Mouse (Mus musculus): Measurements from ENCODE around the gene Cercam. TPM values are rescaled to one million over a fixed set of nuclear protein-coding genes. Genes with fewer than 3 reads are reported as not detected.
A peak's percentile ranks its signal among the peaks of the same experiment; 100 is the strongest.

The Cercam gene
- polyA plus RNA-seq, 1 experiment from 2014 or later: 22.6 TPM

DNA sequence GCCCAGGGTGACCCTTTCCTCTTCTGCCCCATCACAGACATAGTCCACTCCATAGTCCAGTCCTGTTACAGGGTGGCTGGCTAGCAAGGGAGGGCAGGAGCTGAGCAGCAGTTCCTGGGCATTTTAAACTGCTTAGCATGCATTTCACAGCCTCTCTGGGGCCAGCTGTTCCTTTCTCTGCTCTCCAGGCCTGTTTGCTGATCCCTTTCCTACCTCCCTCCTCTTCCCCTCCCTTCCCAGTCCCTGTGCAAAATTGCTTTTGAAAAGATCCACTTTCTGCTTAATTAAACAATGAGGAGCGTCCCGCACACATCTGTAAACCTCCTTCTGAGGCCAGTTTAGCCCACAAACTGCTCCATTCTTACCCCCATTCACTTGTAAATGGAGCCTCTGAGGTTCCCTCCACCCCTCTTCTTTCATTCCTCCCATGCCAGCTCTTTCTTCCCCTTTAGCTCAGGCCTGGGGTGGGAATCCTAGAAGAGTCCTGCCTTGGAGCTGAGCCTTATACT is 33.5 kb upstream of the Cercam start:
- WGBS: 13% methylated on average over 2 of the region's 2 CpGs
- H3K9me3 ChIP-seq (ENCODE audit: control insufficient read depth, low read length): no peaks in the 10 kb centered on the region
- H3K4me1 ChIP-seq (ENCODE audit: control insufficient read depth, insufficient read depth, low read depth, low read length): peaks cover 14% of the 10 kb centered on the region
- H3K4me3 ChIP-seq (ENCODE audit: low read length): no peak overlapping the region
- ATAC-seq: peak; percentile 60; the same call in 1 of the 2 replicates
- H3K27me3 ChIP-seq (replicated peaks; ENCODE audit: control insufficient read depth, insufficient read depth, low read length): no peaks in the 10 kb centered on the region
- H3K4me2 ChIP-seq (ENCODE audit: low read length): no peak overlapping the region
- peak overlapping the region; percentile 46 for H3K27ac ChIP-seq (ENCODE audit: low read depth, low read length)
- H3K9ac ChIP-seq (ENCODE audit: low read depth, low read length): no peak overlapping the region
- no peaks in the 10 kb centered on the region for H3K36me3 ChIP-seq (ENCODE audit: control insufficient read depth, insufficient read depth, low read length)

DNA sequence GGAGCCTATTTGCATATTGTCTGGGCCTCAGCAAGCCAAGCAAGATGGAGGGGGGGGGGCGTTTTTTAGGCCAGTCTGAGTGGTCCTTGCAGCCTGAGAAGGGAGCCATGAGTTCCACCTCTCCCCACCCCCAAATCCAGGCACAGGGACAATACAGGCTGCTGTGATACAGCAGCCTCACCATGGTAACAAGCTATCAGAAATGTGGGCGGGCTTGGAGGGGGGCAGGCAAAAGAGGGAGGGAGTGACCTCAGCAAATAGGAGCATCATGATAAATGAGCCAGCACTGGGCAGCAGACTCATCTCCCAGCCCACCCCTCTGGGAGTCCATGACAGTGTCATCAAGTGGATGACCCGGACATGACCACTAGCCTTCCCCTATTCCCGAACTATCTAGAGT is 29.5 kb upstream of the Cercam start:
- 14% methylated on average over 4 of the region's 4 CpGs for WGBS
- no peak overlapping the region for H3K4me2 ChIP-seq (ENCODE audit: low read length)
- no peaks in the 10 kb centered on the region for H3K27me3 ChIP-seq (replicated peaks; ENCODE audit: control insufficient read depth, insufficient read depth, low read length)
- H3K27ac ChIP-seq (ENCODE audit: low read depth, low read length): peak overlapping the region; percentile 21; the same call in 1 of the 2 replicates
- H3K4me1 ChIP-seq (ENCODE audit: control insufficient read depth, insufficient read depth, low read depth, low read length): peaks cover 19% of the 10 kb centered on the region
- H3K4me3 ChIP-seq (ENCODE audit: low read length): no peak overlapping the region
- H3K9me3 ChIP-seq (ENCODE audit: control insufficient read depth, low read length): no peaks in the 10 kb centered on the region
- 0 out of 2 replicates have a peak overlapping the region, but pooled peaks have one; percentile 17 for H3K9ac ChIP-seq (ENCODE audit: low read depth, low read length)
- ATAC-seq: peak; percentile 29; the same call in 1 of the 2 replicates
- H3K36me3 ChIP-seq (ENCODE audit: control insufficient read depth, insufficient read depth, low read length): no peaks in the 10 kb centered on the region

DNA sequence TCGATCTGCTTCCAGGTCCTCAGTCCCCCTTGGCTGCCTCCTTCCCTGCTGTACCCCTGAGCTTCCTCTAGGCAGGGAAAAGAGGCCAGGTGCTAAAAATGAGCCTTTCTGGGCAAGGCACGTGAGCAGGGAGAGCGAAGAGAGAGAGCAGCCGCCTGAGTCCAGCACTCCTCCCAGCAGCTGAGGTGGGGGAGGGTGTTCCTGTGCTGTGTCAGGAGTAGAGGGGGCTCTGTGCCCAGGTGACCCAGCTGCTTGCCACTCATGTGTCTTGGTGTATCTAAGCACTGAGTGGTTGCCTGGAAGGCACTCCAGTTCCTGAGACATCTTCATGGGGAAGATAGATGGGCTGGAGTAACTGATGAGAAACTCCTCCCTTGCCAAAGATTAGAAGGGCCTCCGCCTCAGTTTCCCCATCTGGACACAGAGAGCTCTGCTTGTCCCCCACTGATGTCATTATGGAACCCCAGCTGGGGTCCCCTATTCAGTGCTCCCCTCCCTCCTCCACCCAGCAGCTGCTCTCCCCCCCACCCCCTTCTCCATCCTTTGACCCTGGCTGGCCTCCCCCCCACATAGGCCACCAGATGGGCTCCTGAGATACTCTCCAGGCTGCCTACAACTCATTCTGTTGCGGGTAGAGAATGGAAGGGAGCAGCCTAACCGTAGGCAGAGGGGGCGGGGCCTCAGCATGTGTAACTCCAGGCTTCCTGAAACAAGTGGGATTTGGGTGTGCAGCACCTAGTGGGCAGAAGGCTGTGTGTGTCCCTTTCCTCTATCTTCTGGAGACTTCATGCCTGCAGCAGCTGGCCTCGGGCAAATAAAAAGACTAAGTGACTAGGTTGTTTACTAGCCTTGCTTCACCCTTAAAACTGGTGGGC is 25.5 kb upstream of the Cercam start:
- WGBS: 19% methylated on average over 9 of the region's 9 CpGs
- Histone ChIP-seq H3K27me3 (replicated peaks; ENCODE audit: control insufficient read depth, insufficient read depth, low read length) (no peaks in the 10 kb centered on the region), H3K27ac (ENCODE audit: low read depth, low read length) (no peak overlapping the region), H3K36me3 (ENCODE audit: control insufficient read depth, insufficient read depth, low read length) (no peaks in the 10 kb centered on the region), H3K9me3 (ENCODE audit: control insufficient read depth, low read length) (no peaks in the 10 kb centered on the region), H3K4me1 (ENCODE audit: control insufficient read depth, insufficient read depth, low read depth, low read length) (peaks cover 38% of the 10 kb centered on the region), H3K4me3 (ENCODE audit: low read length) (no peak overlapping the region), H3K4me2 (ENCODE audit: low read length) (no peak overlapping the region), H3K9ac (ENCODE audit: low read depth, low read length) (no peak overlapping the region)
- no peak for ATAC-seq

DNA sequence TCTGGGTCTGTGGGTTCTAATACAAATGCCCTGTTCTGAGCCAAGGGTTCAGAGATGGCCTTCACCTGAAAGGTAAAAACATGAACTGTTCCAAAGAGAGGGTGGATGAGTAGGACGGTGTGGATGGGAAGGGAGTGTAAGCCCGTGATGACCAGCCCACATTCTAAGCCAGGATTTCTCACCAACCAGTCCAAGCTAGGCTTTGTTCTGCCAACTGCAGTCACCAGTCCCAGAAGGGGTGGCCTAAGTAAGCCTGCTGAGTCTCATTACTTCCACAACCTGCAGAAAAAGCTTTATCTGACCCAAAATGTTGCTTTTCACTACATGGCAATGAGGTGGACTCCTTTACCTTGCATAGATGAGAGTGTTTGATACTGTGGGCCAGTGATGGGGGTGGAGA is 24.8 kb upstream of the Cercam start:
- ATAC-seq: no peak
- Histone ChIP-seq H3K27me3 (replicated peaks; ENCODE audit: control insufficient read depth, insufficient read depth, low read length) (no peaks in the 10 kb centered on the region), H3K4me1 (ENCODE audit: control insufficient read depth, insufficient read depth, low read depth, low read length) (peaks cover 34% of the 10 kb centered on the region), H3K4me2 (ENCODE audit: low read length) (no peak overlapping the region), H3K9ac (ENCODE audit: low read depth, low read length) (no peak overlapping the region), H3K36me3 (ENCODE audit: control insufficient read depth, insufficient read depth, low read length) (no peaks in the 10 kb centered on the region), H3K4me3 (ENCODE audit: low read length) (no peak overlapping the region), H3K9me3 (ENCODE audit: control insufficient read depth, low read length) (no peaks in the 10 kb centered on the region), H3K27ac (ENCODE audit: low read depth, low read length) (no peak overlapping the region)
- 37% methylated on average over 2 of the region's 2 CpGs for WGBS

DNA sequence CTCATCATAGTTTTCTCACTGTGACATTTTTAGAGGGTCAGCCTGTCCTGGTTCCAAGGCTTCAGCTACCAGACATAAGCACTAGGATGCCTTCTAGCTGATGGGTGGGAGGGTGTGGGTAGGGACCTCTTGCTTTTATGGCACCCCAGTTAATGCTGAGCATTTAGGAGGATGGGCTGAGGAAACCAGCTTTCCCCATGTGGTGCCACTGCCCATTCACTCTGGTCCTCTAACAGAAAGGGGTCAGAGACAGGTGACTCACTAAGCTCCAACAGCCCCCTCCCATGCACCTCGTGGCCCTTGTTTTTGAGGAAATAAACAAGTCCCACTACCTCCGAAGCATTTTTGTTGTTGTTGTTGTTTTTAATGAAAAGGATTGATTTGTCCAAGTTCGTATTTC is 24.3 kb upstream of the Cercam start:
- Histone ChIP-seq H3K27me3 (replicated peaks; ENCODE audit: control insufficient read depth, insufficient read depth, low read length) (no peaks in the 10 kb centered on the region), H3K4me2 (ENCODE audit: low read length) (peak overlapping the region; percentile 87), H3K36me3 (ENCODE audit: control insufficient read depth, insufficient read depth, low read length) (no peaks in the 10 kb centered on the region), H3K9ac (ENCODE audit: low read depth, low read length) (peak overlapping the region; percentile 88), H3K4me1 (ENCODE audit: control insufficient read depth, insufficient read depth, low read depth, low read length) (peaks cover 32% of the 10 kb centered on the region), H3K27ac (ENCODE audit: low read depth, low read length) (no peak overlapping the region), H3K4me3 (ENCODE audit: low read length) (peak overlapping the region; percentile 65), H3K9me3 (ENCODE audit: control insufficient read depth, low read length) (no peaks in the 10 kb centered on the region)
- ATAC-seq: no peak
- WGBS: 11% methylated on average over 3 of the region's 3 CpGs

DNA sequence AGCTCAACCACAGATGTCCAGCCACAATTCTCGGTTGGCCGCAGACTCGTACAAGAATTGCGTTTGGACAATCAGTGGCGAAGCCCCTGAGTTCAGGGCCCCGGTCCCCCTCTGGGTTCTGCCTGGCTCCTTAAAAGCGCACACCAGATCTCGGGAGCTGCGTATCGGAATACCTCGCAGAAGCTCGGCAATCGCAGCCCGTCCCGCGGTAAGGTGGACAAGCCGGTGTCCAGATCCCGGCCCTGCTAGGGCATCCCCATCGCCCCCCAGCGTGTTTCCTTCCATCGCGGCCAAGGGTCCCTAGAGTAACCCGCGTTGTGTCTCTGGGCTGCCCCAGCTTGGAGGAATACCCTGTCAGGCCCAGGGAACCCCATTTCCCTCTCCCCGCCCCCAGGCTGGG is 23.3 kb upstream of the Cercam start:
- 5% methylated on average over 25 of the region's 25 CpGs for WGBS
- peak; percentile 35 for ATAC-seq
- Histone ChIP-seq H3K27ac (ENCODE audit: low read depth, low read length) (peak overlapping the region; percentile 75), H3K36me3 (ENCODE audit: control insufficient read depth, insufficient read depth, low read length) (no peaks in the 10 kb centered on the region), H3K4me2 (ENCODE audit: low read length) (peak overlapping the region; percentile 87), H3K4me3 (ENCODE audit: low read length) (peak overlapping the region; percentile 65), H3K9me3 (ENCODE audit: control insufficient read depth, low read length) (no peaks in the 10 kb centered on the region), H3K9ac (ENCODE audit: low read depth, low read length) (peak overlapping the region; percentile 88), H3K27me3 (replicated peaks; ENCODE audit: control insufficient read depth, insufficient read depth, low read length) (no peaks in the 10 kb centered on the region), H3K4me1 (ENCODE audit: control insufficient read depth, insufficient read depth, low read depth, low read length) (peaks cover 31% of the 10 kb centered on the region)

DNA sequence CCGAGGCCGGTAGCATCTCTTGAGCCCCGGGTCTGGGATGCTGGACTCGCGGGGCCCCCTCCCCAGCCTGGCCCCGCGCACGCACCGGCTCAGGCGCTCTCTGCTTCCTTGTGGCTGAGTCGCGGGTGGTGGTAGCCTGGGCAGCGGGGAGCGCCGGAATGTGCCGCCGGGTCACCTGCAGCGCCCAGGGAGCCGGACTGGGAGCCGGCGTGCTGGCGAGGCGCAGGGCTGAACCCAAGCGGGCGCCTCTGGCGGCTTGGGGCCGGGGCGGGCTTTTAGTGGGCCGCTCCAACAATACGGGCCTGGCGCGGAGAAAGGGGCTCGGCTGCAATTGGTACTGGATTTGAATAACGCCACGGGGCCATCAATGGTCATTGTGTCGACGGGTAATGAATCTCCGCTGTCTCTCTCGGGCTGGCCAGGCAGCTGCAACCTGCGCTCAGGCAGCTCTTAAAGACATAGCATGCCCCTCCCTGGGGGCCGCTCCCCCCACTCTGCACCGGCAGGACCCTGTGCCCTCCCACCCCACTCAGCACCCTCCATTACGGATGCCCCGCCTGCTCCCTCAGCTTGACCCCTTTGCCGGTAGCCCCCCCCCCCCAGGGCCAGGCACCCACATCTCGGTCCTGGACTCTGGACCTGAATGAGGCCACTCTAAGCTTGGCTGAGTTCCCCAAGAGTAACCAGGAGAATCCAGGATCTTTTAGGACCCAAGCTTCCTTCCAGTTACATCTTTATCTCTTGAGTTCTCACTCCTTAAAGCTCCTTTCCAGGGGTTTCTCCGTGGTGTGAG is 22.7 kb upstream of the Cercam start:
- 2% methylated on average over 28 of the region's 47 CpGs for WGBS

DNA sequence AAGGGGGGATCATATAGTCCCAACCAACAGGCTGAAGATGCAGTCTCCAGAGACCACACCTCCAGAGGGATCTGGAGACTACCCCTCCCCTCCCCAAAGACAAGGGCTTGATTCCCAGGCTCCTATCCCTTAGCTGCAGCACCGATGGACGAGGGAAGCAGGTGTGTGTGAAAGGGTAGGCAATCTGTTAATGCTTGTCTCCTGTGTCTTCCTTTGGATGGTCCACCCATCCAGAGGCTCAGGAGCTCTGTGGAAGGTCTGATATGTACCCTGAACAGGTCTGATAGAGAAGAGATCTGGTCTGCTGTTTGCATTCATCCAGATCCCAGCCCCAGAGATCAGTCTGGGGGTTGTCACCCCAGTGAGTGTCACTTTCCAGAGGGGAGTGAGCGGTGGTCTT is 22.1 kb upstream of the Cercam start:
- H3K9me3 ChIP-seq (ENCODE audit: control insufficient read depth, low read length): no peaks in the 10 kb centered on the region
- H3K4me3 ChIP-seq (ENCODE audit: low read length): peak overlapping the region; percentile 65
- 24% methylated on average over 3 of the region's 3 CpGs for WGBS
- H3K4me1 ChIP-seq (ENCODE audit: control insufficient read depth, insufficient read depth, low read depth, low read length): peaks cover 31% of the 10 kb centered on the region
- H3K27me3 ChIP-seq (replicated peaks; ENCODE audit: control insufficient read depth, insufficient read depth, low read length): no peaks in the 10 kb centered on the region
- H3K4me2 ChIP-seq (ENCODE audit: low read length): peak overlapping the region; percentile 87
- no peaks in the 10 kb centered on the region for H3K36me3 ChIP-seq (ENCODE audit: control insufficient read depth, insufficient read depth, low read length)
- peak overlapping the region; percentile 12; the same call in 1 of the 2 replicates for H3K27ac ChIP-seq (ENCODE audit: low read depth, low read length)
- peak overlapping the region; percentile 88 for H3K9ac ChIP-seq (ENCODE audit: low read depth, low read length)
- no peak for ATAC-seq

More for the DNA sequence above, 22.7 kb upstream of the Cercam start:
- H3K9ac ChIP-seq (ENCODE audit: low read depth, low read length): peak overlapping the region; percentile 88
- ATAC-seq: peak; percentile 64
- no peaks in the 10 kb centered on the region for H3K36me3 ChIP-seq (ENCODE audit: control insufficient read depth, insufficient read depth, low read length)
- peak overlapping the region; percentile 87 for H3K4me2 ChIP-seq (ENCODE audit: low read length)
- peaks cover 31% of the 10 kb centered on the region for H3K4me1 ChIP-seq (ENCODE audit: control insufficient read depth, insufficient read depth, low read depth, low read length)
- no peaks in the 10 kb centered on the region for H3K27me3 ChIP-seq (replicated peaks; ENCODE audit: control insufficient read depth, insufficient read depth, low read length)
- peak overlapping the region; percentile 75 for H3K27ac ChIP-seq (ENCODE audit: low read depth, low read length)
- peak overlapping the region; percentile 65 for H3K4me3 ChIP-seq (ENCODE audit: low read length)
- H3K9me3 ChIP-seq (ENCODE audit: control insufficient read depth, low read length): no peaks in the 10 kb centered on the region

DNA sequence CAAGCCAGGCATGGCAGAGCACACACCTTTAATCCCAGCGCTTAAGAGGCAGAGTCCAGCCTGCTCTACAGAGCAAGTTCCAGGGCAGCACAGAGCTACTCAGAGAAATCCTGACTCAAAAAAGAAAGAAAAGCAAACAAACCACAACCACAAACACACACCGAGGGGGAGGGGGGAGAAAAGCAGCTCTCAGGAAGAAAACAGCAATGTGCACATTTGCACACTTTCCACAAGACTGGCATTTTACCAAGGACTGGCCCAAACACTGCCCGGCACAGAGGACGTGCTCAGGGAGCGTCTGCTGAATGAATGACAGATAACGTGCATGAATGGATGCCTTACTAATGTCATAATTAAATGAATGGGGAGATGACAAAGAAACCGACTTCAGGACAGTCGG is 19.9 kb upstream of the Cercam start:
- 31% methylated on average over 8 of the region's 8 CpGs for WGBS
- Histone ChIP-seq H3K4me3 (ENCODE audit: low read length) (no peak overlapping the region), H3K9me3 (ENCODE audit: control insufficient read depth, low read length) (no peaks in the 10 kb centered on the region), H3K4me2 (ENCODE audit: low read length) (no peak overlapping the region), H3K36me3 (ENCODE audit: control insufficient read depth, insufficient read depth, low read length) (no peaks in the 10 kb centered on the region), H3K27ac (ENCODE audit: low read depth, low read length) (no peak overlapping the region), H3K4me1 (ENCODE audit: control insufficient read depth, insufficient read depth, low read depth, low read length) (peaks cover 32% of the 10 kb centered on the region), H3K27me3 (replicated peaks; ENCODE audit: control insufficient read depth, insufficient read depth, low read length) (no peaks in the 10 kb centered on the region), H3K9ac (ENCODE audit: low read depth, low read length) (no peak overlapping the region)
- ATAC-seq: no peak

Measured in hindbrain, embryonic 16.5 days (tissue).